Mouse (Mus musculus) inflammation-experienced regulatory T-cells, adult 6 months (primary cell): ENCODE results near the gene Med7. TPM values are rescaled to one million over a fixed set of nuclear protein-coding genes. Genes with fewer than 3 reads are reported as not detected.

Experiments used
- polyA plus RNA-seq, 3 experiments: library from polyadenylated mRNA; unstranded; fragments of 100-300 nt; shearing (Covaris generic); gene quantifications; one replicate each; pipeline ENCODE4 v1.2.1; 2017

Gene Med7
- polyA plus RNA-seq, 3 experiments from 2014 or later = 35.9 to 39.6 (median 37.9) TPM

Other genes with a start within 250 kb of the Med7 start
- 1 to 10 TPM in 1 of 3 experiments, under 1 TPM in 2; 0.57 to 1.5 (median 0.77) TPM for gene Fndc9, start 201.4 kb upstream of the Med7 start, polyA plus RNA-seq
- 10 to 100 TPM; 64.0 to 82.6 (median 70.0) TPM for gene Cyfip2, start 124.1 kb upstream of the Med7 start, polyA plus RNA-seq
- 100 to 1,000 TPM in 2 of 3 experiments, 10 to 100 TPM in 1; 82.4 to 182 (median 158) TPM for gene Itk, start 47.4 kb upstream of the Med7 start, polyA plus RNA-seq
- under 1 TPM in 1 of 3 experiments, not detected in 2; 0.69 TPM for gene Fam71b, start 40.4 kb upstream of the Med7 start, polyA plus RNA-seq
- 10 to 100 TPM in 1 of 3 experiments, 1 to 10 TPM in 2; 1.6 to 47.0 (median 2.3) TPM for gene Havcr2, start 18.0 kb downstream of the Med7 start, polyA plus RNA-seq
- gene Gm12169, start 87.3 kb downstream of the Med7 start, polyA plus RNA-seq = 1 to 10 TPM; 1.2 to 1.8 (median 1.4) TPM
- under 1 TPM in 1 of 3 experiments, not detected in 2; 0.21 TPM for gene BC053393, start 134.6 kb downstream of the Med7 start, polyA plus RNA-seq
- gene Dppa1, start 192.3 kb downstream of the Med7 start, polyA plus RNA-seq = not detected